Mouse (Mus musculus) urinary bladder, postnatal 10 days (tissue): Measurements from ENCODE around the gene Dad1.

Experiments used
- DNase-seq: peaks from one replicate; pipeline ENCODE4 v3.0.0; 2022; ENCODE audit warnings: low spot score

Dad1 gene

GRCm38 (mm10) chr14:54206309-54206708, 47.6 kb downstream of the Dad1 start:
- no peak for DNase-seq

GRCm38 (mm10) chr14:54205904-54206303, 48.0 kb downstream of the Dad1 start:
- DNase-seq = no peak

GRCm38 (mm10) chr14:54204786-54205185, 49.1 kb downstream of the Dad1 start:
- DNase-seq = no peak

- DNase-seq = no peak
Observed at GRCm38 (mm10) chr14:54204311-54204710, 49.6 kb downstream of the Dad1 start.

- DNase-seq = no peak
Observed at GRCm38 (mm10) chr14:54203776-54204175, 50.1 kb downstream of the Dad1 start.

- no peak for DNase-seq
Observed at GRCm38 (mm10) chr14:54203207-54203606, 50.7 kb downstream of the Dad1 start.

GRCm38 (mm10) chr14:54200363-54200762, 53.5 kb downstream of the Dad1 start:
- DNase-seq = no peak

GRCm38 (mm10) chr14:54199662-54200061, 54.2 kb downstream of the Dad1 start:
- no peak for DNase-seq

- DNase-seq = no peak
Observed at GRCm38 (mm10) chr14:54197740-54198139, 56.2 kb downstream of the Dad1 start.

- no peak for DNase-seq
Observed at GRCm38 (mm10) chr14:54195838-54196423, 58.0 kb downstream of the Dad1 start.

GRCm38 (mm10) chr14:54193354-54194133, 60.4 kb downstream of the Dad1 start:
- no peak for DNase-seq

GRCm38 (mm10) chr14:54192462-54192847, 61.4 kb downstream of the Dad1 start:
- DNase-seq = no peak

- DNase-seq = no peak
Observed at GRCm38 (mm10) chr14:54191594-54192461, 62.1 kb downstream of the Dad1 start.

- no peak for DNase-seq
Observed at GRCm38 (mm10) chr14:54191026-54191390, 62.9 kb downstream of the Dad1 start.

- DNase-seq = no peak
Observed at GRCm38 (mm10) chr14:54190305-54191025, 63.4 kb downstream of the Dad1 start.

GRCm38 (mm10) chr14:54189255-54189654, 64.6 kb downstream of the Dad1 start:
- DNase-seq = no peak

- no peak for DNase-seq
Observed at GRCm38 (mm10) chr14:54187211-54187610, 66.7 kb downstream of the Dad1 start.
